21 mouse cellular contexts compared by ENCODE assay signal in genomic region chr6:145757346-145757745, GRCm38 (mm10). TPM values are rescaled to one million over a fixed set of nuclear protein-coding genes. Genes with fewer than 3 reads are reported as not detected.
DNase-seq lines count a peak whose midpoint lies in the region; ATAC-seq and TF ChIP-seq lines count a peak whose summit lies in the region.
"Had no signal": no experiment of that assay in that cellular context is flagged by ENCODE, and none has a peak within 500 bp of the region (broad histone marks: within the 10 kb centered on the region; RNA-seq: fewer than 3 reads in every experiment).

No protein-coding gene starts in this region.

- no peak for DNase-seq in heart, postnatal 0 days (ENCODE audit: low spot score)
- no peak for DNase-seq in heart, postnatal 4 days
- peak; percentile 47 to 52 for DNase-seq in kidney, postnatal 36 days
- no peak for DNase-seq in kidney, adult 18-20 months
- peak; percentile 99 for DNase-seq in liver, adult 2 months (ENCODE audit: extremely low read depth, low read depth, low spot score)
- peak; percentile 50 for DNase-seq in liver, postnatal 0 days
- DNase-seq in gastrocnemius, postnatal 14 days = no peak
- DNase-seq in ovary, postnatal 14 days (ENCODE audit: low spot score) = no peak
- DNase-seq: adrenal gland, postnatal 36 days; cerebellum, adult 9-10 months; lung, adult 2 months; lung, postnatal 14 days; midbrain, embryonic 14.5 days; right cerebral cortex, postnatal 14 days; spleen, adult 18-20 months had no signal

- WGBS in heart, postnatal 0 days = 62% methylated on average over 3 of the region's 3 CpGs
- 8% methylated on average over 3 of the region's 3 CpGs for whole genome bisulfite sequencing in liver, adult 2 months
- 56% methylated on average over 3 of the region's 3 CpGs for WGBS in liver, postnatal 0 days (ENCODE audit: insufficient replicate concordance)

- H3K79me2 ChIP-seq in liver, adult 2 months (ENCODE audit: control insufficient read depth, insufficient read depth, low read length) = peaks cover 46% of the 10 kb centered on the region; the same call in 1 of the 2 replicates

- no peak overlapping the region for H3K9ac ChIP-seq in heart, postnatal 0 days (replicated peaks; ENCODE audit: low read depth, low read length)
- H3K9ac ChIP-seq in liver, adult 2 months (ENCODE audit: low read depth, low read length) = peak overlapping the region; percentile 77
- no peak overlapping the region for H3K9ac ChIP-seq in liver, postnatal 0 days (replicated peaks)
- H3K9ac ChIP-seq: forebrain, embryonic 13.5 days; hindbrain, embryonic 13.5 days had no signal

- TF ChIP-seq CTCF in heart, postnatal 0 days (IDR thresholded peaks at IDR 0.05; ENCODE audit: low read depth) = no peak
- no peak for TF ChIP-seq CTCF in liver, adult 2 months (IDR thresholded peaks at IDR 0.05; ENCODE audit: low read depth, low read length)
- no peak for TF ChIP-seq CTCF in liver, postnatal 0 days (IDR thresholded peaks at IDR 0.05; ENCODE audit: low read depth)

- no peak overlapping the region for H3K4me3 ChIP-seq in heart, postnatal 0 days (ENCODE audit: low read depth, low read length)
- no peak overlapping the region for H3K4me3 ChIP-seq in liver, adult 2 months (ENCODE audit: insufficient read depth, low read depth, low read length)
- no peak overlapping the region for H3K4me3 ChIP-seq in liver, postnatal 0 days (ENCODE audit: low read depth, low read length)
- H3K4me3 ChIP-seq: forebrain, embryonic 13.5 days; heart, embryonic 12.5 days; hindbrain, embryonic 13.5 days had no signal

- no peaks in the 10 kb centered on the region for H3K9me3 ChIP-seq in heart, postnatal 0 days (replicated peaks; ENCODE audit: control insufficient read depth, low read length)
- no peaks in the 10 kb centered on the region for H3K9me3 ChIP-seq in liver, postnatal 0 days (ENCODE audit: low read length)
- H3K9me3 ChIP-seq: forebrain, embryonic 13.5 days; heart, embryonic 12.5 days; hindbrain, embryonic 13.5 days had no signal

- ATAC-seq in heart, postnatal 0 days (ENCODE audit: insufficient read depth, low read depth) = no peak
- peak; percentile 87 for ATAC-seq in liver, postnatal 0 days
- ATAC-seq: CD4-positive, CD25-positive, alpha-beta regulatory T cell, adult 4 months; forebrain, embryonic 13.5 days; inflammation-experienced regulatory T-cells, adult 6 months had no signal

- no peaks in the 10 kb centered on the region for H3K27me3 ChIP-seq in heart, postnatal 0 days (ENCODE audit: control insufficient read depth, insufficient read depth, low read length)
- H3K27me3 ChIP-seq in liver, adult 2 months (ENCODE audit: control insufficient read depth, insufficient read depth, low read length) = no peaks in the 10 kb centered on the region
- no peaks in the 10 kb centered on the region for H3K27me3 ChIP-seq in liver, postnatal 0 days (ENCODE audit: insufficient read depth, low read length)
- H3K27me3 ChIP-seq: forebrain, embryonic 13.5 days; heart, embryonic 12.5 days; hindbrain, embryonic 13.5 days had no signal

- peaks cover 6% of the 10 kb centered on the region; the same call in 1 of the 2 replicates for H3K36me3 ChIP-seq in heart, postnatal 0 days (replicated peaks; ENCODE audit: control insufficient read depth, insufficient read depth, low read length)
- no peaks in the 10 kb centered on the region for H3K36me3 ChIP-seq in liver, adult 2 months (ENCODE audit: control insufficient read depth, insufficient read depth, low read length)
- no peaks in the 10 kb centered on the region for H3K36me3 ChIP-seq in liver, postnatal 0 days (replicated peaks; ENCODE audit: insufficient read depth, low read length)
- H3K36me3 ChIP-seq: hindbrain, embryonic 13.5 days had no signal

- no peak for TF ChIP-seq EP300 in heart, postnatal 0 days (IDR thresholded peaks at IDR 0.05; ENCODE audit: low read depth)
- peak; percentile 35; the same call in 1 of the 2 replicates for TF ChIP-seq EP300 in liver, postnatal 0 days (IDR thresholded peaks at IDR 0.05; ENCODE audit: low read depth)

- no peak for TF ChIP-seq POLR2A in liver, adult 2 months (IDR thresholded peaks at IDR 0.05; ENCODE audit: extremely low read depth, insufficient read depth, low read length)

- H3K4me1 ChIP-seq in heart, postnatal 0 days (ENCODE audit: control insufficient read depth, insufficient read depth) = peaks cover 81% of the 10 kb centered on the region
- peaks cover 63% of the 10 kb centered on the region for H3K4me1 ChIP-seq in liver, adult 2 months (ENCODE audit: control insufficient read depth, insufficient read depth, low read length)
- H3K4me1 ChIP-seq in liver, postnatal 0 days (ENCODE audit: insufficient read depth) = peaks cover 34% of the 10 kb centered on the region
- H3K4me1 ChIP-seq: forebrain, embryonic 13.5 days had no signal

- H3K27ac ChIP-seq in heart, postnatal 0 days (ENCODE audit: low read depth) = peak overlapping the region; percentile 26; the same call in 1 of the 2 replicates
- peak overlapping the region; percentile 94 for H3K27ac ChIP-seq in liver, adult 2 months (replicated peaks; ENCODE audit: insufficient read depth, low read depth, low read length)
- H3K27ac ChIP-seq in liver, postnatal 0 days (ENCODE audit: low read depth) = peak overlapping the region; percentile 77
- H3K27ac ChIP-seq: forebrain, embryonic 13.5 days; hindbrain, embryonic 13.5 days; kidney, postnatal 0 days had no signal

- no peak overlapping the region for H3K4me2 ChIP-seq in heart, postnatal 0 days (ENCODE audit: low read depth, low read length)
- no peak overlapping the region for H3K4me2 ChIP-seq in liver, postnatal 0 days (ENCODE audit: low read depth, low read length)
- H3K4me2 ChIP-seq: forebrain, embryonic 13.5 days; heart, embryonic 12.5 days; hindbrain, embryonic 13.5 days had no signal

- intact Hi-C loops in gastrocnemius, postnatal 14 days (cut with DNase I; ENCODE audit: low total_unique reads) = no loop called here

RNA-seq across cellular contexts. Expression of gene Rassf8, which starts 10.8 kb away (rescaled TPM):
- 40.8 and 72.6 TPM in 2 replicates for total RNA-seq in heart, postnatal 0 days (2014; rRNA removed; ENCODE audit: low replicate concordance)
- polyA plus RNA-seq in heart, postnatal 0 days (2015; fragmentation: Nextera tagmentation; extraction: Ambion mirVana) = 9.5 and 11.1 TPM in 2 replicates
- total RNA-seq in heart, postnatal 4 days (2021) = 10 to 100 TPM; 93.1 to 97.9 TPM
- 30.0 and 34.5 TPM in 2 replicates for total RNA-seq in liver, adult 2 months (2014; rRNA removed)
- 19.5 and 22.8 TPM in 2 replicates for polyA plus RNA-seq in liver, adult 2 months (2012; rRNA removed)
- polyA plus RNA-seq in liver, postnatal 0 days (2015; fragmentation: Nextera tagmentation; extraction: Ambion mirVana) = 4.6 and 4.9 TPM in 2 replicates
- 10 to 100 TPM; 29.7 to 34.8 TPM for total RNA-seq in gastrocnemius, postnatal 14 days (2021)

Comparison
In these comparisons a context has a peak if more than half of its experiments do, and no peak if none do; other contexts are left out.
1. DNase-seq: peak in kidney, postnatal 36 days (2 of 2), liver, adult 2 months (single experiment) and liver, postnatal 0 days (single experiment); none in heart, postnatal 0 days (single experiment), heart, postnatal 4 days (single experiment), kidney, adult 18-20 months (single experiment), gastrocnemius, postnatal 14 days (single experiment) and ovary, postnatal 14 days (single experiment).
2. H3K27ac ChIP-seq: peak in every context shown above with its lines; median percentile 94 in liver, adult 2 months; 77 in liver, postnatal 0 days; 26 in heart, postnatal 0 days.